Mouse (Mus musculus): ENCODE data around the gene Akt2.

Gene Akt2

DNA sequence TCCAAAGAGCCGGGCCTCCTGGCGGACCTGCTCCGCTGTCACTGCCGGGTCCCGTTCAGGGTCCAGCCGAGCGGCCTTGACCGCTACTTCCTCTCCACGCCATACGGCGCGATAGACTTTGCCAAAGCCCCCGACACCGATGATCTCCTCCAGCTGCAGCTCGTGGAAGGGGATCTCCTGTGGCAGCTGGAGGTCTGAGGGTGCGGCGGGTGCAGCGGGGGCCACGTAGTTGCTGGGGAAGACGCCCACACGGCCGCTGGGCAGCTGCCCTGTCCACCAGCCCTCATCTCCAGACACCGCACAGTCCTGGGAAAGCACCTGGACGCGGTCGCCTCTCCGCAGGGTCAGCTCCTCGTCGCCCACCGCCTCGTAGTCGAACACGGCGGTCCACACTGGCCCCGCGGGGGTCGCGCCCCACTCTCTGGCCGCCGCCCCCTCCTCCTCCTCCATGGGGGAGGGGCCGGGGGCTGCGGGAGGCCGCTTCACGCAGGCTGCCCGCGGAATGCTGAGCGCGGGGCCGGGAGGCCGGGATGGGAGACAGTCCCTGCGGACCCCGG lies 82.3 kb downstream of the Akt2 start:
- DNase-seq: peak; percentile 35

DNA sequence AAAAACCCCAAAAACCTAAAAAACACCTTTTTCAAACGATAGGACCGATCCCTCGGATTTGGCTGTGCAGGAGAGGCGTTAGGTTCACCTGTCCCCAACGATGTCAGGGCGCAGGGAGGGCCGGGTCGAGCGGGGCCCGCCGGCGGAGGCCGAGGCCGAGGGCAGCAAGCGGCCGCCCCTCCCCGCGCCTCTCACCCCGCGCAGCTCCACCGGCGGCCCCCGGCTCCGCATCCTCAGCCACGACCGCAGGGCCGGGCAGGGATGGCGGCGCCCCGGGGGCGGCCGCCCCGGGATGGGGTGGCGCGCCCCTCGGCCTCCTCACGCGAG lies 82.8 kb downstream of the Akt2 start:
- DNase-seq: no peak

DNA sequence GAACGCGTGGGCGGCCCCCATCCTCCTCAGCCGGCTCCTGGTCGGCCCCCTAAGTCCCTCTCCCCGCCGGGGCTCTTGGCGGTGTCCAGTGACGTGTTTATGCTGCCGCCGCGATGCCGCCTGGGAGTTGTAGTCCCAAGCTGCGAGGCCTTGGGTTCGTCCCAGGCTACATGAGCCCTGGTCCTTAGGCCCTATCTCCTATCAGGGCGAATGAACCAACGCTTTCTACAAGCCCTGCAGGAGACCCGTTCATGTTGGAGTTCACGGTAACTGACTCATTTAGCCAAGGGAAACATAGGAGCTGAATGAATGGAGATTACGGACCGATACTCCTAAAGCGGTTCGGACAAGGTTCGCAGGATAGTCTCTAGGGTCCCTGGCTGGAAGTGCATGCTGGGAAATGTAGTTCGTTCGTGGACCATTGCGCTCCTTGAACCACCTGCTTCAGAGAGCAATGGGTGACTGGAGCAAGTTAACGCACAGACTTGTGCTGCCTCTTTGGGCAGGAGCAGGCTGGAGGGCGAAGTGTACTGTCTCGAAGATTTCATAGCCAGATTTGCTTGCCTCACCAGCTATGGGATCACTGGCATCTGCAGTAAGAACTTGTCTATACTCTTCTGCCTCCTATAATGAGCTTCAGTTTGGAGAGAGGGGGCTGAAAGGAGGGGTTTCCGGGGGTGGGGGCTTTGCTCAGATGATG lies 83.3 kb downstream of the Akt2 start, which contains the start of gene Map3k10:
Gene Map3k10, minus strand, starts transcription at position 77 of the 700 bp plus-strand sequence.
- peak; percentile 97 for DNase-seq

DNA sequence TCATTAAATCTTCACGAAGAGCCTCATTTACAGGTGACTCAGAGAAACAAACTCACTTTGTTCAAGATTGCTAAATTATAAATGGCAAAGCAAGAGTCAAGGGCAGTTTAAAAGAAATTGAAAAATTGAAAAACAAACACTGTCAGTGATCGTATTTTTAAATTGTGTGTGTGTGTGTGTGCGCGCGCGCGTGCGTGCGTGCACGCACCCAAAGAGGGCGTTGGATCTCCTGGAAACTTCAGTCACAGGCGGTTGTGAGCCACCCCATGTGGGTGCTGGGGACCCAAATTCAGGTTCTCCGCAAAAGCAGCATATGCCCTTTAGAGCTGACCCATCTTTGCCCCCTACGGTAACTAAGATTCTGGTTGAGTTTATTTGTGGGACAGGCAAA lies 83.9 kb downstream of the Akt2 start:
- DNase-seq: no peak

DNA sequence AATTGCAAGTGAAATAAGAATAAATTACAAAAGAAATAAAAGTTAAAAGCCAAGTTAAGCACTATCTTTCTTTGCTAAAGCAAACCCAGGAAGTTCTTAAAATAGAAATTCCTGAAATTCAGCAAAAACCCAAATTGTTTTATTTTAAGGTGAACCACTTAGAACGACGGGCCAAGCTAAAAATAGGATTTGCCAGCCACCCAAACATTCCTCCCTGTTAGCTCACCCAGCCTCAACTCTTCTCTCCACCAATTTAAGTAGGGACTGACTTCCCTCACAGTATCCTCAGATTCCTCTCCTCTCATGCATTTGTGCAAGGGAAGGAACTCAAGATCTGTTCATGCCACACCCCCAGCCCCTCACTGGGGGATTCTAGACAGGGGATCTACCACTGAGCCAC lies 91.9 kb downstream of the Akt2 start:
- DNase-seq: no peak

DNA sequence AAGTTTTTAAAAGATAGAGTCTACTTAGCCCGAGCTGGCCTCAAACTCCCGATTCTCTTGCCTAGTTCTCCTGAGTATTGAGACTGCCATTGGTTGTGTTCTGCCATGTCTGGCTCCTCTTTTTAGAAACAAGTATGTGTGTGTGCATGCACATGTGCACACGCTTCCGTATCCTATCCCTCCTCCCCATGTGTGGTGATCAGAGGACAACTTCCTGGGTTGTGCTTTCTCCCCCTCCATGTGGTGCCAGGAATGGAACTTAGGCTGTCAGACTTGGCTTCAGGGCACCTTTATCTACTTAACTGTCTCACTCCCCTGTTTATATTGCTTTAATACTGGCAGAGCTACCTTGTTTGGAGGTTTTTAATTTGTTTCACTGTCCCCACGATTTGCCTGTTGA lies 93.9 kb downstream of the Akt2 start:
- DNase-seq: no peak

DNA sequence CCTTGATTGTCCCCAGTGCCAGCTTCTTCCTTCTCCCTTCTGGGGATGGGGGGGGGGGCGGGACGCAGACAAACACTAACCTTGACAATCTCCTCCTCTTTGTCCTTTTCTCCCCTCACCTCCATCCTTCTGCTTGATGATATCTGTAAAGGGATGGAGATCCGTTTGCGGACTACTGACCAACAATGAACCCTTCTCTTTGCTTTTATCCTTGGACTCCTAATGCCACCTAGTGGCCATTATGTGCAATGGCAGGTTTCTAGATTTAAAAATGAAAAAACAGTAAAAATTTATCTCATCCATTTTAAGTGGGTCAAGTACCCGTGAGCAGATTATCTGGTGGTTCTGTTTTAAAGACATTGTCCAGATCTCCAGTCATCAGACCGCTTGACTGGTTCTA lies 94.3 kb downstream of the Akt2 start:
- DNase-seq: peak; percentile 82

DNA sequence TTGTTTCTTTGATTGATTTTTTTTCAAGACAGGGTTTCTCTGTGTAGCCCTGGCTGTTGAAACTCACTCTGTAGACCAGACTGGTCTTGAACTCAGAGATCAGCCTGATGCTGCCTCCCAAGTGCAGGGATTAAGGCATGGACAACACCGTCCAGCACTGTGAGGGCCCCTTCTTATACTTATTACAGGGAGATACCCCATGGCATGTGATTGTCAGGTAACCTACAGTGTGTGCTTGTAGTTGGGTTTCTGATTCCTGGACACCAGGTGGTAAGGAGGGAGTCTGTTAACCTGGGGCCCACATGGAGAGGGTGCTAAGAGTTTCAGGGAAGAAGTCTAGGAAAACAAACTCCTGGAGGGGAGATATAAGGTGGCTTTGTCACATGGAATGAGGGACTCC lies 95.7 kb downstream of the Akt2 start:
- DNase-seq: no peak

DNA sequence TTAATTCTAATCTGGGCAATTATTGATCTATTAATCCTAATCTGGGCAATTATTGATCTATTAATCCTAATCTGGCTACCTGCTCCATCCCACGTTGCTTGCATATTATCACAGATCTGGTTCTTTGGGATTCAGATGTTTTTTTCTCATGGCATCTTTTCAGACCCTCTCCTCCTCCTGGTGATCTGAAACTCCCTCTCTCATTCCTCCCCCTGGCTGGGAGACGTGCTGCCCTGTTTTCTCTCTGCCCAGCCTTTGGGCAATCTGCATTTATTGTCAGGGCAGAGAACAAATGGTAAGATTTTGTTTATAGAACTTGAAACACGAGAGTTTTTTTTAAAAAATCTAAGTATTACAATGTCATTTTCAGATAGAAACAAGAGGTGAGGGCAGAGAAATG lies 96.5 kb downstream of the Akt2 start:
- no peak for DNase-seq

DNA sequence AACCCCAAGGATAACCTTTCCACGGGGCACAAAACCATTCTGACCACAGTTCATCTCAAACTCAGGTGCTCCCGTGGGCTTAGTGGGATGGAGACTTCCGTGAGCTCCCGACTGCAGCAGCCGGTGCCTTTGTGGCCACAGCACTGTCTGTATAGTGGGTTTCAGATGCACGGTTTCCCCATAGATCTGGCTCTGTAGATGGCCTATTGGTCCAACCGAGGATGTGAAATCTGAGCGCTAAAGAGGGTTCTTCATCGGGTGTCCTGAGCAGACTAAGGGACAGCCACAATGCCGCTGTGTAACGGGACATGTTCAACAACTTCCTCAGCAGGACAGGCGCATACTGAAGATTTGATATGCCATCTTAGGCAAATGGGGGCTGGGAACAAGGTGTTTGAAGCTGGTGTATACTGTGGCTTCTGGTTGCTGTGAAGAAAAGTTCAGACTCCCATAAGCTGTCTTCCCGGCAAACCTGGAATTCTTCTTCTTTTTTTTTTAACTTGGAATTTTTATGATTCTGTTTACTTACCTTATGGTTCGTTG lies 97.0 kb downstream of the Akt2 start:
- no peak for DNase-seq

DNA sequence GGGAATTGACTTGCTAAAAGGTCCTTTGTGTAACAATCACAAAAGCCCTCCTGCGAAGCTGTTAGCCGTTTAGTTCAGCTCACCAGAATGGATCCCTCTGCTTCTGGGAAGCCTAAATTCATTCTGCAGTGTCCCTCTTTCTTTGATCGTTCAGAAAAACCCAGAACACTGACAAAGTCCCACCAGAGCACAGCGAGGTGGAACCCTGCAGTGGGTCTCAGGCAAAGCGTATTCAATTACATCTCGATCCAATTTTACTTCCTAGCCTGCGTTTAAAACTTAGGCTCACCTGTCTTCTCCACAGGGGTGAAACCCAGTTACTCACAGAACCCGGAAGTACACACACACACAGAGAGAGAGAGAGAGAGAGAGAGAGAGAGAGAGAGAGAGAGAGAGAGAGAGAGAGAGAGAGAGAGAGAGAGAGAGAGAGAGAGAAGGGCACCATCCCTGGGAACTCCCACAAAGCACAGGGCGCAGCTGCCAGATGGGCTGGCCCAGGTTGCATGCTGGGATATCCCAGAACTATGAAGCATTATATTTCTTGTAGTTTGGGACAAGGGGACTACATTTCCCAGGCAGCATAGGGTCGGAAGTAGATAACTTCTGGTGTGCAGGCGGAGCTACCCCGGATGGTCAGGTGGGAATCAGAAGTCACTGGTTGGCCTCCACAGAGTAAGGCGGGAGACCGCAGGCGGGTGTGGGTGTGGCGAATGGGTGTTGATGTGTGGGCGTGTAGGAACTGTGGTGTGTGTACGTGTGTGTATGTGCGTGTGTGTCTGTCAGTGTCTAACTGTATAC lies 97.7 kb downstream of the Akt2 start, which contains the start of gene Zfp607b:
Gene Zfp607b, plus strand, starts transcription at position 526 of the 798 bp plus-strand sequence.
- DNase-seq: peak; percentile 98

Measured in retina, postnatal 1 day (tissue).